Mouse (Mus musculus) hematopoietic stem cell, adult 5-6 weeks (primary cell): Measurements from ENCODE around the gene Sval1. TPM values are rescaled to one million over a fixed set of nuclear protein-coding genes. Genes with fewer than 3 reads are reported as not detected.

Source experiments
- ATAC-seq, 2 experiments: fragments of 125-278 bp in 1 of 2; replicated peaks in 1 of 2; 2 replicates each; pipeline ENCODE4 v1.8.0; 2016 to 2017; ENCODE audit warnings: inconsistent platforms in 2 of 2, mild to moderate bottlenecking in 2 of 2, moderate number of reproducible peaks in 2 of 2, low read depth in 1 of 2, moderate TSS enrichment in 1 of 2; ENCODE audit not compliant: low FRiP score in 2 of 2, poor library complexity in 2 of 2, severe bottlenecking in 2 of 2, insufficient read depth in 1 of 2, low TSS enrichment in 1 of 2
- total RNA-seq: library from RNA; stranded (forward); fragments of 172-1452, 232-1000 nt; gene quantifications from 2 replicates; pipeline ENCODE4 v1.2.3, GENCODE M21; 2017

Sval1 gene
- total RNA-seq: not detected in 2 replicates

GRCm38 (mm10) chr6:41951330-41951729 is at the start of gene Sval1:
Sval1 (plus strand) TSS chr6:41951630.
- no peak for ATAC-seq

GRCm38 (mm10) chr6:41911625-41912024 is 39.8 kb upstream of the Sval1 start:
- no peak for ATAC-seq

GRCm38 (mm10) chr6:41914883-41915282 is 36.5 kb upstream of the Sval1 start:
- ATAC-seq: no peak

- ATAC-seq: no peak
These were observed 16.4 kb downstream of the Sval1 start, which contains the start of gene Sval3 for GRCm38 (mm10) chr6:41967840-41968239. Sval3 (plus strand) TSS chr6:41968140.

Other genes with a start within 250 kb of the Sval1 start
- gene Kel, start 247.3 kb upstream of the Sval1 start, total RNA-seq: 2.3 and 12.9 TPM in 2 replicates
- gene Olfr459, start 176.5 kb upstream of the Sval1 start, total RNA-seq: not detected in 2 replicates
- not detected in 2 replicates for gene Pip, start 104.1 kb upstream of the Sval1 start, total RNA-seq
- not detected in 2 replicates for gene Sval2, start 98.6 kb upstream of the Sval1 start, total RNA-seq
- not detected in 2 replicates for gene Sval3, start 16.5 kb downstream of the Sval1 start, total RNA-seq
- gene Sva, start 86.8 kb downstream of the Sval1 start, total RNA-seq: not detected in 2 replicates
- gene Tas2r139, start 189.3 kb downstream of the Sval1 start, total RNA-seq: not detected in 2 replicates